Mouse (Mus musculus) lung, postnatal 0 days (tissue): Measurements from ENCODE around the gene Aknad1. TPM values are rescaled to one million over a fixed set of nuclear protein-coding genes. Genes with fewer than 3 reads are reported as not detected.

Experiments
- ATAC-seq: fragments of 200-750 bp; cut with Nextera tagmentation; 2 replicates; pipeline ENCODE4 v1.8.0; 2017; ENCODE audit warnings: moderate library complexity
- DNase-seq: peaks from one replicate; pipeline ENCODE4 v3.0.0-alpha.2; 2016; ENCODE audit warnings: low spot score
- H3K27ac ChIP-seq: fragments of 300-500 bp; sonication (generic); 2 replicates; pipeline ENCODE4 v1.5.1; 2014; ENCODE audit warnings: antibody characterized with exemption, mild to moderate bottlenecking, low read length, mixed read lengths
- H3K27me3 ChIP-seq: fragments of 300-500 bp; sonication (generic); replicated peaks from 2 replicates; pipeline ENCODE4 v1.6.1; 2014; ENCODE audit warnings: low read length, mixed read lengths; ENCODE audit not compliant: insufficient read depth
- H3K36me3 ChIP-seq: fragments of 300-500 bp; sonication (generic); 2 replicates; pipeline ENCODE4 v1.6.1; 2014; ENCODE audit warnings: low read length, mixed read lengths; ENCODE audit not compliant: insufficient read depth
- H3K4me1 ChIP-seq: fragments of 300-500 bp; sonication (generic); 2 replicates; pipeline ENCODE4 v1.6.1; 2014; ENCODE audit warnings: antibody characterized with exemption, low read depth, low read length, mixed read lengths; ENCODE audit not compliant: insufficient read depth
- H3K4me2 ChIP-seq: fragments of 300-500 bp; sonication (generic); replicated peaks from 2 replicates; pipeline ENCODE4 v1.6.1; 2014; ENCODE audit warnings: low read depth, mild to moderate bottlenecking, low read length, moderate library complexity, mixed read lengths
- H3K4me3 ChIP-seq: fragments of 300-500 bp; sonication (generic); 2 replicates; pipeline ENCODE4 v1.5.1; 2014; ENCODE audit warnings: low read depth, low read length
- H3K9ac ChIP-seq: fragments of 300-500 bp; sonication (generic); replicated peaks from 2 replicates; pipeline ENCODE4 v1.6.1; 2014; ENCODE audit warnings: low read depth, mild to moderate bottlenecking
- H3K9me3 ChIP-seq: fragments of 300-500 bp; sonication (generic); 2 replicates; pipeline ENCODE4 v1.6.1; 2016; ENCODE audit warnings: low read length, mixed read lengths
- CTCF ChIP-seq: IDR thresholded peaks from 2 replicates; pipeline ENCODE4 v1.5.1; 2016; ENCODE audit warnings: antibody characterized with exemption, mild to moderate bottlenecking
- EP300 ChIP-seq: IDR thresholded peaks from 2 replicates; pipeline ENCODE4 v1.6.1; 2016; ENCODE audit warnings: antibody characterized with exemption, mild to moderate bottlenecking, control low read depth
- WGBS: fragments of 180-500 bp; shearing (Covaris S2); extraction: QIAGEN DNeasy Blood & Tissue Kit; methylation state at CpG from one replicate; pipeline ENCODE4 v1.1.7; 2014; 5-methylcytosine and 5-hydroxymethylcytosine counted together
- polyA plus RNA-seq: library from polyadenylated mRNA; unstranded; fragments of >200 nt; fragmentation: Nextera tagmentation; extraction: Ambion mirVana; gene quantifications from 2 replicates; pipeline ENCODE4 v1.2.1, GENCODE M21; 2015

Gene Aknad1
- polyA plus RNA-seq, 1 experiment from 2014 or later, result 0.21 TPM

DNA sequence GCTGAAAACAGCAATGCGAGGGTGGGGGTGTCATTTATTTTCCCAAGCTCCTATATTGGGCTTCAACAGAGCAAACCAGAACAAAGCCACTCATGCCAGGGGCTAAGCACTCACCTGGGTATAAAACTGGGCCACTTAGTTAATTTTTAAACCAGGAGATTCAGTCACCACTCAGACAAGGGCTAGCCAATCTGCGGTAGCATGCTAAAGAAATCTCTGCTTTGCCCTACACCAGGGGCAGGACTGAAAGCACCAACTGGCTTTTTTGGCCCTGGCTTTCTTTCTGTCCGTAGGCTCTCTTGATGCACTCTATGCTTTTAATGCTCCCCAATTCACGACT, 49.0 kb downstream of the Aknad1 start:
- Histone ChIP-seq H3K36me3 (peaks cover 7% of the 10 kb centered on the region; the same call in 1 of the 2 replicates), H3K4me1 (no peaks in the 10 kb centered on the region; the same call in 1 of the 2 replicates), H3K9me3 (no peaks in the 10 kb centered on the region), H3K4me2 (no peak overlapping the region), H3K4me3 (no peak overlapping the region), H3K27ac (no peak overlapping the region), H3K27me3 (no peaks in the 10 kb centered on the region), H3K9ac (no peak overlapping the region)
- WGBS, result 62% methylated on average over 4 of the region's 4 CpGs
- peak; percentile 20; the same call in 1 of the 2 replicates for ATAC-seq
- DNase-seq, result peak; percentile 24
- no peak for TF ChIP-seq CTCF
- TF ChIP-seq EP300, result no peak

DNA sequence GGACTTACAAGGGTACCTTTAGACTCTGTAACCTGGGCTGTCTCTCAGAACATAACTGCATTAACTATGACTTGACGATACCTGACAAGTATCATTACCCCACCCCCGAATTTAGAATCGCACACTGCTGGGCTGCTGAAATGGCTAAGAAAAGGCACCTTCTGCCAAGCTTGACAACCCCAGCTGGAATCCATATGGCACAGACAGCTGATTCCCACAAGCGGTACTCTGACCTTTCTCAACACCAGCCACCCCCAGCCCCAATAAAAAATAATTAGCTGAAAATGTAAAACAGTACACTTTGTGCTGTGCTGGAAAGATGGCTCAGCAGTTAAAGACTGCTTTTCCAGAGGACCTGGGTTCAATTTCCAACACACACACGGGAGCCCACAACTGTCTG, 49.8 kb downstream of the Aknad1 start:
- Histone ChIP-seq H3K4me3 (no peak overlapping the region), H3K4me2 (no peak overlapping the region), H3K4me1 (no peaks in the 10 kb centered on the region; the same call in 1 of the 2 replicates), H3K36me3 (peaks cover 7% of the 10 kb centered on the region; the same call in 1 of the 2 replicates), H3K9me3 (no peaks in the 10 kb centered on the region), H3K27me3 (no peaks in the 10 kb centered on the region), H3K9ac (no peak overlapping the region), H3K27ac (no peak overlapping the region)
- peak; percentile 9; the same call in 1 of the 2 replicates for ATAC-seq
- no peak for DNase-seq
- 79% methylated on average over 5 of the region's 5 CpGs for WGBS
- no peak for TF ChIP-seq CTCF

DNA sequence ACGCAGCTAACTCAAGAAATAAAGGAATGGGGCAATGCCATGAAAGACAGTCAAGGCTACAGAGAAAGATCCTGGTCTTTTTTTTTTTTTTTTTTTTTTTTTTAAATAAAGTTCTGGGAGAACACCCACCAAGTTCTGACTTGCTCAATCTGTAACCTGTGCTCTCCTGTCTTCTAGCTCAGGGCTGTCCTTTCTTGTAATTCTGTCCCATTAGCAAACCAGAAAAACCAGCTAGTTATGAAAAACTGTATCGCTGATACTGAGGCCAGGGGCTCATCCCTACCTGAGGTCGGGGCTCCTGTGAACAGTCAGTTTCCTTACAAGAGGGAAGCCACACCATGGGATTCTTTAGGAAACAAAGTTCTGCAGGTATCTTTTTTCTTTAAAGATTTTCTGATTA, 51.0 kb downstream of the Aknad1 start:
- DNase-seq (no peak), ATAC-seq (no peak)
- Histone ChIP-seq H3K4me3 (no peak overlapping the region), H3K27ac (no peak overlapping the region), H3K27me3 (no peaks in the 10 kb centered on the region), H3K36me3 (peaks cover 11% of the 10 kb centered on the region; the same call in 1 of the 2 replicates), H3K4me1 (no peaks in the 10 kb centered on the region; the same call in 1 of the 2 replicates), H3K4me2 (no peak overlapping the region), H3K9ac (no peak overlapping the region), H3K9me3 (no peaks in the 10 kb centered on the region)
- WGBS, result 85% methylated on average over 3 of the region's 3 CpGs
- TF ChIP-seq EP300 (no peak), CTCF (no peak)

DNA sequence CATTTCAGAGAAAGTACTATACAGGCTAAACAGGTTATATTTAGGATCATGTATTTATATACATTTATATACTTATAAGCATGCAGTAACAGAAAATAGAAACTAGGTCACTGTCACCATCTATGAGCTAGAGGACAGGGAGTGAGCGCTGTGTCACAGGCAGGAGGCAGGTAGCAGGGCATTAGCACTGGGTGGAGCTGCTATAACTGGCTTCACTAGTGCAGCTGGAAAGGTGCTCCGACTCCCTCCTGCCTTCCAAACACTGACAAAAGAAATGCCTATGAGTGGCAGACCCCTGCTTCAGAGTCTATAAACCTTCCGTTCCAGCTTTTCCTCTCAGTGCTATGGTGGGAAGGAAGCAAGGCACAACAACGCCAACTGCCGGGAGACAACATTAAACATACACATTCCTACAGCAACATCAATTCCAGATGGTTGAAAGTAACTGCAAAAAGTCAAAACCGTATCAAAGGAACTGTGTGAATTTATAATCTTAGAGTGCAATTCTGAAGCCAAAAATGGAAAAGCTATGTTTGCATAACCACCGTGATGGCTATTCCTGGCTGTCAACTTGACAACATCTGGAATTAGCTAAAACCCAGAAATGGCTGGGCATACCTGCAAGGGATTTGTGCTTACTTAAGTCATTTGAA, 51.7 kb downstream of the Aknad1 start:
- Histone ChIP-seq H3K4me3 (no peak overlapping the region), H3K27me3 (no peaks in the 10 kb centered on the region), H3K36me3 (peaks cover 11% of the 10 kb centered on the region), H3K9me3 (no peaks in the 10 kb centered on the region), H3K27ac (no peak overlapping the region), H3K4me2 (no peak overlapping the region), H3K9ac (no peak overlapping the region), H3K4me1 (no peaks in the 10 kb centered on the region; the same call in 1 of the 2 replicates)
- 62% methylated on average over 7 of the region's 7 CpGs for WGBS
- DNase-seq, result no peak
- TF ChIP-seq CTCF (no peak), EP300 (no peak)
- no peak for ATAC-seq

DNA sequence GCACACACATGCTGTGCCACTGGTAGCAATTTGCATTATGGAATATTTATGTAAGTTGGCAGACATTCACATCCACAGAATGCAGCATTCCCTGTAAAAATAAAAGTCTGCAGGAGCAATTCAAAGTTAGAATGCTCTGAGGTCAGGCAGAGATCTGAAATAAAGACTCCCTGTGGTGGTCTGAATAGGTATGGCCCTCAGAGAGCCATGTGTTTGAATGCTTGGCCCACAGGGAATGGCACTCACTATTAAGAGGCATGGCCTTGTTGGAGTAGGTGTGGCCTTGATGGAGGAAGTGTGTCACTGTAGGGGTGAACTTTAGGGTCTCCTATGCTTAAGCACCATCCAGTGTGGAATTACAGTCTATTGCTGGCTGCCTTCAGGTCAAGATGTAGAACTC, 53.0 kb downstream of the Aknad1 start:
- no peaks in the 10 kb centered on the region for H3K27me3 ChIP-seq
- no peaks in the 10 kb centered on the region for H3K9me3 ChIP-seq
- H3K27ac ChIP-seq, result no peak overlapping the region
- H3K4me3 ChIP-seq, result no peak overlapping the region
- H3K36me3 ChIP-seq, result peaks cover 14% of the 10 kb centered on the region
- H3K4me2 ChIP-seq, result no peak overlapping the region
- ATAC-seq (no peak), DNase-seq (no peak)
- H3K9ac ChIP-seq, result no peak overlapping the region
- no peaks in the 10 kb centered on the region; the same call in 1 of the 2 replicates for H3K4me1 ChIP-seq
- TF ChIP-seq EP300 (no peak), CTCF (no peak)

DNA sequence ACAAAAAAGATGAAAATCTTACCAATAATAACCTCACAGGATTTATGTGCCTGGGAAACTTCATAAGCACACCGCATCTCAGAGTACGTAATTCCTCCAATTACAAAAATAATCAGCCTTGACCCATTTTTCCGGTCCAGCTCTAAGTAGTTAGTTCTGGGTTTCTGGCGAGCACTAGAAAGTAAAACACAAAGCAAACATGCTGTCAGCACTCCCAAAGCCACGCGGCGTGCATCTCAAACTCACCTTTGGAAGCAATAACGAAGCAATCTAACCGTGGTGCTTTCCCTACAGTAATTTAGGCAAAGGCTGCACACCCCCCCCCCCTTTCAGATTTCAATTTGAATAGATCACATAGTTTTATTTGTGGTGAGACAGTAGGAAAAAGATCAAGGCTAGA, 55.3 kb downstream of the Aknad1 start:
- no peaks in the 10 kb centered on the region for H3K4me1 ChIP-seq
- no peak overlapping the region for H3K4me2 ChIP-seq
- no peak overlapping the region for H3K4me3 ChIP-seq
- DNase-seq, result no peak
- H3K27me3 ChIP-seq, result no peaks in the 10 kb centered on the region
- WGBS, result 88% methylated on average over 9 of the region's 9 CpGs
- TF ChIP-seq CTCF (no peak), EP300 (no peak)
- no peak overlapping the region for H3K27ac ChIP-seq
- peaks cover 23% of the 10 kb centered on the region for H3K36me3 ChIP-seq
- no peaks in the 10 kb centered on the region for H3K9me3 ChIP-seq
- H3K9ac ChIP-seq, result no peak overlapping the region
- ATAC-seq, result no peak
